Mouse (Mus musculus): ENCODE results near the gene Tmem200a. TPM values are rescaled to one million over a fixed set of nuclear protein-coding genes. Genes with fewer than 3 reads are reported as not detected.
"Not testable (repeated sequence)": the region's sequence is repeated elsewhere in the genome, so short reads cannot be mapped to it uniquely, and the experiment has no call there.

The Tmem200a gene
- polyA plus RNA-seq, 1 experiment from 2014 or later, result 15.6 TPM

GRCm38 (mm10) chr10:25927553-25928447, 151.1 kb downstream of the Tmem200a start:
- WGBS, result 53% methylated on average over 11 of the region's 11 CpGs
- Histone ChIP-seq H3K9ac (ENCODE audit: low read depth, low read length) (no peak overlapping the region), H3K9me3 (ENCODE audit: control insufficient read depth, low read length) (no peaks in the 10 kb centered on the region), H3K27ac (ENCODE audit: low read depth, low read length) (no peak overlapping the region), H3K27me3 (ENCODE audit: control insufficient read depth, insufficient read depth, low read length) (no peaks in the 10 kb centered on the region), H3K4me2 (replicated peaks; ENCODE audit: low read depth, low read length) (no peak overlapping the region), H3K4me1 (replicated peaks; ENCODE audit: control insufficient read depth, insufficient read depth, low read length) (peaks cover 3% of the 10 kb centered on the region; the same call in 1 of the 2 replicates), H3K36me3 (ENCODE audit: control insufficient read depth, insufficient read depth, low read length) (no peaks in the 10 kb centered on the region), H3K4me3 (ENCODE audit: low read depth, low read length) (no peak overlapping the region)
- ATAC-seq (ENCODE audit: low FRiP score) (no peak), DNase-seq (ENCODE audit: low spot score) (no peak)

GRCm38 (mm10) chr10:25920640-25921278, 158.1 kb downstream of the Tmem200a start:
- Histone ChIP-seq H3K27ac (ENCODE audit: low read depth, low read length) (no peak overlapping the region), H3K4me3 (ENCODE audit: low read depth, low read length) (no peak overlapping the region), H3K36me3 (ENCODE audit: control insufficient read depth, insufficient read depth, low read length) (no peaks in the 10 kb centered on the region), H3K4me1 (replicated peaks; ENCODE audit: control insufficient read depth, insufficient read depth, low read length) (no peaks in the 10 kb centered on the region), H3K9me3 (ENCODE audit: control insufficient read depth, low read length) (no peaks in the 10 kb centered on the region), H3K27me3 (ENCODE audit: control insufficient read depth, insufficient read depth, low read length) (no peaks in the 10 kb centered on the region), H3K9ac (ENCODE audit: low read depth, low read length) (no peak overlapping the region), H3K4me2 (replicated peaks; ENCODE audit: low read depth, low read length) (no peak overlapping the region)
- 55% methylated on average over 4 of the region's 4 CpGs for WGBS
- ATAC-seq (ENCODE audit: low FRiP score) (no peak), DNase-seq (ENCODE audit: low spot score) (no peak)

GRCm38 (mm10) chr10:25918103-25918502, 160.7 kb downstream of the Tmem200a start:
- Histone ChIP-seq H3K27ac (ENCODE audit: low read depth, low read length) (no peak overlapping the region), H3K4me2 (replicated peaks; ENCODE audit: low read depth, low read length) (no peak overlapping the region), H3K4me3 (ENCODE audit: low read depth, low read length) (no peak overlapping the region), H3K9ac (ENCODE audit: low read depth, low read length) (no peak overlapping the region), H3K9me3 (ENCODE audit: control insufficient read depth, low read length) (no peaks in the 10 kb centered on the region), H3K4me1 (replicated peaks; ENCODE audit: control insufficient read depth, insufficient read depth, low read length) (no peaks in the 10 kb centered on the region), H3K36me3 (ENCODE audit: control insufficient read depth, insufficient read depth, low read length) (no peaks in the 10 kb centered on the region), H3K27me3 (ENCODE audit: control insufficient read depth, insufficient read depth, low read length) (no peaks in the 10 kb centered on the region)
- ATAC-seq (ENCODE audit: low FRiP score), result no peak
- 87% methylated on average over 2 of the region's 2 CpGs for WGBS
- no peak for DNase-seq (ENCODE audit: low spot score)

DNA sequence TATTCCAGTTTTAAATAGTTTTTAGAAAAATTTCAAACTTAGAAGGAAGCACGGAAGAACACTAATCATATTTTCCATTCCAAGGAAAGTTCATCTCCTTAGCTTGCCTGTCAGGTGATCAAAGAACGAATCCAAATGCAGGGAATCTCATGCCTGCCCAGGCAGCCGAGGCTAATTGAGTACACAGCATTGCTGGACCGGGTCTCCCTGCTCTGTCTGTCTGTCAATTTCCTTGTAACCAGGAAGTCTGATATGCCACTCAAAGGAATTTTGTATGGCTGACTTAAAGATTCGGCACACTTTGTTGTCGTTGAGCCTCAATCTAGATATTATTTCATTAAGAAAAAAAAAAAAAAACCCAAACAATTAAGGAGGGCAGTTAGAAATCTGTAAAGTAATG, 168.6 kb downstream of the Tmem200a start:
- DNase-seq (ENCODE audit: low spot score), result no peak
- WGBS, result 59% methylated on average over 6 of the region's 6 CpGs
- no peak for ATAC-seq (ENCODE audit: low FRiP score)

GRCm38 (mm10) chr10:25908027-25909012, 170.5 kb downstream of the Tmem200a start:
- H3K4me1 ChIP-seq (replicated peaks; ENCODE audit: control insufficient read depth, insufficient read depth, low read length), result no peaks in the 10 kb centered on the region
- no peak overlapping the region for H3K27ac ChIP-seq (ENCODE audit: low read depth, low read length)
- no peaks in the 10 kb centered on the region for H3K27me3 ChIP-seq (ENCODE audit: control insufficient read depth, insufficient read depth, low read length)
- 58% methylated on average over 10 of the region's 10 CpGs for WGBS
- no peak overlapping the region for H3K4me2 ChIP-seq (replicated peaks; ENCODE audit: low read depth, low read length)
- peak; percentile 69; the same call in 1 of the 2 replicates for ATAC-seq (ENCODE audit: low FRiP score)
- H3K9ac ChIP-seq (ENCODE audit: low read depth, low read length), result no peak overlapping the region
- H3K36me3 ChIP-seq (ENCODE audit: control insufficient read depth, insufficient read depth, low read length), result no peaks in the 10 kb centered on the region
- no peaks in the 10 kb centered on the region for H3K9me3 ChIP-seq (ENCODE audit: control insufficient read depth, low read length)
- H3K4me3 ChIP-seq (ENCODE audit: low read depth, low read length), result no peak overlapping the region
- DNase-seq (ENCODE audit: low spot score), result no peak

More for the DNA sequence above, 168.6 kb downstream of the Tmem200a start:
- Histone ChIP-seq H3K9ac (ENCODE audit: low read depth, low read length) (no peak overlapping the region), H3K9me3 (ENCODE audit: control insufficient read depth, low read length) (no peaks in the 10 kb centered on the region), H3K27me3 (ENCODE audit: control insufficient read depth, insufficient read depth, low read length) (no peaks in the 10 kb centered on the region), H3K36me3 (ENCODE audit: control insufficient read depth, insufficient read depth, low read length) (no peaks in the 10 kb centered on the region), H3K4me3 (ENCODE audit: low read depth, low read length) (no peak overlapping the region), H3K27ac (ENCODE audit: low read depth, low read length) (no peak overlapping the region), H3K4me2 (replicated peaks; ENCODE audit: low read depth, low read length) (no peak overlapping the region), H3K4me1 (replicated peaks; ENCODE audit: control insufficient read depth, insufficient read depth, low read length) (no peaks in the 10 kb centered on the region)

- not testable (repeated sequence) for H3K27me3 ChIP-seq (ENCODE audit: control insufficient read depth, insufficient read depth, low read length); H3K27ac ChIP-seq (ENCODE audit: low read depth, low read length); H3K36me3 ChIP-seq (ENCODE audit: control insufficient read depth, insufficient read depth, low read length); H3K9ac ChIP-seq (ENCODE audit: low read depth, low read length); H3K4me2 ChIP-seq (replicated peaks; ENCODE audit: low read depth, low read length); H3K4me3 ChIP-seq (ENCODE audit: low read depth, low read length); H3K4me1 ChIP-seq (replicated peaks; ENCODE audit: control insufficient read depth, insufficient read depth, low read length); DNase-seq (ENCODE audit: low spot score); ATAC-seq (ENCODE audit: low FRiP score); H3K9me3 ChIP-seq (ENCODE audit: control insufficient read depth, low read length)
- WGBS, result 86% methylated on average over 5 of the region's 5 CpGs
These were observed 184.7 kb downstream of the Tmem200a start for GRCm38 (mm10) chr10:25894126-25894525.

DNA sequence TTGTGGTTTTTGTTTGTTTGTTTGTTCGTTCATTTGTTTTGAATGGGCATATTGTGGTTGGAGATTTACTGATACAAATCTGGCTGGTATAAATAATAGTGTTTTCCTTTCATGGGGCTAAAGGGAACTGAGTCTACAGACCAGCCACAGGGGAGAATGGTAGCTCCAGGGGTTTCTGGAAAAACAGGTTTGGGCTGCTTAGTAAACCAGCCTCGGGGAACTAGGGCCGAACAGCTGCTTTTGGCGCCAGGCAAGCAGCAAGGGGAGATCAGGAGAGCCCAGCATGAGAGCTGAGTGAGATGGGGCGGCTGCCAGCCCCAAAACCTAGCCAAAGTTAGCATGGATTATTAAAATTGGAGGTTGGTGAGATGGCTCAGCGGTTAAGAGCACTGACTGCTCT, 191.6 kb downstream of the Tmem200a start:
- H3K36me3 ChIP-seq (ENCODE audit: control insufficient read depth, insufficient read depth, low read length), result no peaks in the 10 kb centered on the region
- WGBS, result 43% methylated on average over 6 of the region's 6 CpGs
- H3K27me3 ChIP-seq (ENCODE audit: control insufficient read depth, insufficient read depth, low read length), result no peaks in the 10 kb centered on the region
- no peaks in the 10 kb centered on the region for H3K9me3 ChIP-seq (ENCODE audit: control insufficient read depth, low read length)
- no peak overlapping the region for H3K4me3 ChIP-seq (ENCODE audit: low read depth, low read length)
- no peak for DNase-seq (ENCODE audit: low spot score)
- no peak overlapping the region for H3K9ac ChIP-seq (ENCODE audit: low read depth, low read length)
- no peaks in the 10 kb centered on the region for H3K4me1 ChIP-seq (replicated peaks; ENCODE audit: control insufficient read depth, insufficient read depth, low read length)
- H3K27ac ChIP-seq (ENCODE audit: low read depth, low read length), result no peak overlapping the region
- ATAC-seq (ENCODE audit: low FRiP score), result no peak
- H3K4me2 ChIP-seq (replicated peaks; ENCODE audit: low read depth, low read length), result no peak overlapping the region

DNA sequence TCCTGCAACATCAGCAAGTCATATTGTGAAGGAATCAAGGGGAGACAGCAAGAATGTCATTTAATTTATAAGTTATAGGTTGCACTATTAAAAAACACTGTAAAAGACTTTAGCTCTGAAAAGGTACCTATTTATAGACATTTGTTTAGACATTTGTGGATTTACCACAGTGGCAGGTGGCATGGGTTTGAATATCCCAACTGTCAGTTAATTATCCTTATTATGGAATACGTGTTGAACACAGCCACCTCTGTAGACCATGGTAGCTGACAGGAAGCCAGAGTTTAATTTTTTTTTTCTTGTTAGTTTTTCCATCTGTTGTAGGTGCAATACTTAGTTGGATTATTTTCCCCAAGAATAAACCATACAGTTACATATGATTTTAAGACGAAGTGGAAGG, 194.3 kb downstream of the Tmem200a start:
- no peak for DNase-seq (ENCODE audit: low spot score)
- WGBS, result 90% methylated on average over 2 of the region's 2 CpGs
- no peaks in the 10 kb centered on the region for H3K4me1 ChIP-seq (replicated peaks; ENCODE audit: control insufficient read depth, insufficient read depth, low read length)

More for the DNA sequence above, 194.3 kb downstream of the Tmem200a start:
- Histone ChIP-seq H3K27me3 (ENCODE audit: control insufficient read depth, insufficient read depth, low read length) (no peaks in the 10 kb centered on the region), H3K27ac (ENCODE audit: low read depth, low read length) (no peak overlapping the region), H3K9ac (ENCODE audit: low read depth, low read length) (no peak overlapping the region), H3K9me3 (ENCODE audit: control insufficient read depth, low read length) (no peaks in the 10 kb centered on the region), H3K4me2 (replicated peaks; ENCODE audit: low read depth, low read length) (no peak overlapping the region), H3K4me3 (ENCODE audit: low read depth, low read length) (no peak overlapping the region), H3K36me3 (ENCODE audit: control insufficient read depth, insufficient read depth, low read length) (no peaks in the 10 kb centered on the region)
- no peak for ATAC-seq (ENCODE audit: low FRiP score)
